35 mouse cellular contexts compared by ENCODE assay signal in the genomic region with DNA sequence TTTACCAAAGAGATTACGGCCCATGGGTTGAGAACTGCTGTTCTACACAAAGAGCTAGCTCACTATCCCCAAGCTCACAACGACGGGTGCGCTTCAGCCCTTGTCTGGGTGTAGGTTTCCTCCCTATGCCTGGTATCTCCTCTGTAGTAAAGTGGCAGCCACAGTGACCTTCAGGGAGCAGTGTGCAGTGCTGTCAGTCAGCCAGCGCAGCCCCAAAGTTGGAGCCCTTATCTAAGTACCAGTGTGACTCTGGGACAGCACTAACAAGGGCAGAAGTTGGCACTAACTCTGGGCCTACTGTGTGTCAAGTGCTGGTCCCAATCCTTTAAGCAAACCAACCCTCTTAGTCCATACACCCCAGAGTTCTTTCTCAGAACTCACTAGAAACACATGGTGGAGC. TPM values are rescaled to one million over a fixed set of nuclear protein-coding genes. Genes with fewer than 3 reads are reported as not detected.
DNase-seq lines count a peak whose midpoint lies in the region; ATAC-seq and TF ChIP-seq lines count a peak whose summit lies in the region.
"Had no signal": no experiment of that assay in that cellular context is flagged by ENCODE, and none has a peak within 500 bp of the region (broad histone marks: within the 10 kb centered on the region; RNA-seq: fewer than 3 reads in every experiment).

No protein-coding gene starts in this region.

- intact Hi-C loops in heart, adult 2 months (cut with DNase I), result loop anchor here (5.0 kb wide), 1 partner anchor 37 kb away; the partner anchor contains the start of gene Zfp316
- intact Hi-C loops in heart, postnatal 10 days (cut with DNase I), result loop anchor here (10.0 kb wide), 1 partner anchor 374 kb away; no protein-coding TSS in a partner anchor

- no peaks in the 10 kb centered on the region for H3K9me3 ChIP-seq in heart, embryonic 11.5 days (replicated peaks; ENCODE audit: control insufficient read depth, low read length)
- H3K9me3 ChIP-seq in limb, embryonic 10.5 days (replicated peaks), result no peaks in the 10 kb centered on the region
- H3K9me3 ChIP-seq: embryonic facial prominence, embryonic 10.5 days; embryonic facial prominence, embryonic 15.5 days; forebrain, embryonic 12.5 days; intestine, embryonic 15.5 days; limb, embryonic 13.5 days; megakaryocyte, embryonic 14.5 days; neural tube, embryonic 15.5 days had no signal

- peaks cover 2% of the 10 kb centered on the region; the same call in 1 of the 2 replicates for H3K4me1 ChIP-seq in heart, adult 2 months (ENCODE audit: control insufficient read depth, insufficient read depth, low read length)
- peaks cover 6% of the 10 kb centered on the region for H3K4me1 ChIP-seq in heart, embryonic 11.5 days (ENCODE audit: control insufficient read depth, insufficient read depth, low read length)
- H3K4me1 ChIP-seq in limb, embryonic 10.5 days, result peaks cover 18% of the 10 kb centered on the region

- no peak for TF ChIP-seq CTCF in heart, adult 2 months (IDR thresholded peaks at IDR 0.05)

- H3K4me3 ChIP-seq in heart, adult 2 months, result no peak overlapping the region
- no peak overlapping the region for H3K4me3 ChIP-seq in heart, embryonic 11.5 days (ENCODE audit: low read depth, low read length)
- no peak overlapping the region for H3K4me3 ChIP-seq in limb, embryonic 10.5 days
- H3K4me3 ChIP-seq: embryonic facial prominence, embryonic 10.5 days; embryonic facial prominence, embryonic 15.5 days; forebrain, embryonic 12.5 days; intestine, embryonic 15.5 days; layer of hippocampus, adult 2 months; left cerebral cortex, adult 2 months; limb, embryonic 13.5 days; megakaryocyte, embryonic 14.5 days; neural tube, embryonic 15.5 days had no signal

- TF ChIP-seq POLR2A in heart, adult 2 months (IDR thresholded peaks at IDR 0.05; ENCODE audit: insufficient read depth, low read depth, low read length), result no peak

- no peak for TF ChIP-seq EP300 in heart, adult 2 months (IDR thresholded peaks at IDR 0.05; ENCODE audit: insufficient read depth, low read depth, low read length)

- peaks cover 2% of the 10 kb centered on the region; the same call in 1 of the 2 replicates for H3K36me3 ChIP-seq in heart, adult 2 months (ENCODE audit: control insufficient read depth, insufficient read depth, low read length)
- H3K36me3 ChIP-seq in heart, embryonic 11.5 days (ENCODE audit: control insufficient read depth, insufficient read depth, low read length), result peaks cover 58% of the 10 kb centered on the region
- peaks cover 99% of the 10 kb centered on the region for H3K36me3 ChIP-seq in limb, embryonic 10.5 days

- H3K27me3 ChIP-seq in heart, adult 2 months (ENCODE audit: control insufficient read depth, insufficient read depth, low read length), result no peaks in the 10 kb centered on the region
- no peaks in the 10 kb centered on the region for H3K27me3 ChIP-seq in heart, embryonic 11.5 days (ENCODE audit: control insufficient read depth, insufficient read depth, low read length)
- H3K27me3 ChIP-seq in limb, embryonic 10.5 days (ENCODE audit: low read depth, poor library complexity, severe bottlenecking), result no peaks in the 10 kb centered on the region
- H3K27me3 ChIP-seq: embryonic facial prominence, embryonic 15.5 days; forebrain, embryonic 12.5 days; intestine, embryonic 15.5 days; limb, embryonic 13.5 days; megakaryocyte, embryonic 14.5 days; neural tube, embryonic 15.5 days had no signal

- H3K9ac ChIP-seq in heart, adult 2 months (ENCODE audit: low read depth, low read length), result no peak overlapping the region
- H3K9ac ChIP-seq in heart, embryonic 11.5 days (ENCODE audit: low read depth, low read length), result no peak overlapping the region
- H3K9ac ChIP-seq: embryonic facial prominence, embryonic 15.5 days; forebrain, embryonic 12.5 days; forebrain, postnatal 0 days; intestine, embryonic 15.5 days; limb, embryonic 13.5 days; neural tube, embryonic 15.5 days had no signal

- no peak overlapping the region for H3K4me2 ChIP-seq in heart, embryonic 11.5 days
- H3K4me2 ChIP-seq: embryonic facial prominence, embryonic 15.5 days; forebrain, embryonic 12.5 days; intestine, embryonic 15.5 days; limb, embryonic 13.5 days; liver, embryonic 11.5 days; neural tube, embryonic 15.5 days had no signal

- peaks cover 5% of the 10 kb centered on the region for H3K79me2 ChIP-seq in heart, adult 2 months (replicated peaks; ENCODE audit: control insufficient read depth, insufficient read depth, low read length)

- WGBS in heart, adult 2 months, result 67% methylated on average over 5 of the region's 5 CpGs
- 80% methylated on average over 5 of the region's 5 CpGs for WGBS in heart, embryonic 11.5 days (ENCODE audit: insufficient replicate concordance)
- 96% methylated on average over 5 of the region's 5 CpGs for WGBS in limb, embryonic 10.5 days

- H3K27ac ChIP-seq in heart, adult 2 months, result peak overlapping the region; percentile 78
- H3K27ac ChIP-seq in heart, embryonic 11.5 days (ENCODE audit: low read depth, low read length), result no peak overlapping the region
- no peak overlapping the region for H3K27ac ChIP-seq in limb, embryonic 10.5 days
- H3K27ac ChIP-seq: embryonic facial prominence, embryonic 10.5 days; embryonic facial prominence, embryonic 15.5 days; forebrain, embryonic 12.5 days; intestine, embryonic 15.5 days; layer of hippocampus, adult 2 months; left cerebral cortex, adult 2 months; limb, embryonic 13.5 days; neural tube, embryonic 15.5 days had no signal

- no peak for ATAC-seq in heart, embryonic 11.5 days (replicated peaks; ENCODE audit: insufficient number of reproducible peaks, low FRiP score, low TSS enrichment)
- ATAC-seq: CD4-positive, CD25-positive, alpha-beta regulatory T cell, adult 4 months; forebrain, postnatal 0 days; hindbrain, embryonic 16.5 days; intestine, embryonic 15.5 days had no signal

- DNase-seq in heart, adult 2 months, result peak; percentile 41 to 72
- DNase-seq in testis, postnatal 14 days (ENCODE audit: low spot score), result peak; percentile 55
- DNase-seq in testis, postnatal 10 days (ENCODE audit: low spot score), result no peak
- DNase-seq in heart, postnatal 10 days, result peak; percentile 58 to 78
- no peak for DNase-seq in natural killer cell, adult 2 months (ENCODE audit: low spot score in 2 of 2)
- DNase-seq in limb, embryonic 10.5 days (ENCODE audit: low spot score), result no peak
- DNase-seq: cerebellum, adult 2 months; cerebellum, postnatal 14 days; forebrain, postnatal 0 days; kidney, adult 2 months; kidney, postnatal 36 days; lung, postnatal 4 days; midbrain, embryonic 14.5 days; retina, postnatal 1 day; right cerebral cortex, postnatal 14 days; thymus, adult 18-20 months; thymus, postnatal 36 days had no signal

RNA-seq across cellular contexts. Expression of gene E130309D02Rik, which starts 6.3 kb away (rescaled TPM):
- total RNA-seq in heart, adult 2 months (2021), result 10 to 100 TPM; 16.9 to 17.5 TPM
- polyA plus RNA-seq in heart, adult 2 months (2012; rRNA removed), result 13.1 and 13.3 TPM in 2 replicates
- polyA plus RNA-seq in heart, embryonic 11.5 days (2014; fragmentation: Nextera tagmentation; extraction: Ambion mirVana), result 19.9 and 25.4 TPM in 2 replicates
- 10 to 100 TPM; 19.2 to 20.0 TPM for total RNA-seq in heart, postnatal 10 days (2021)
- polyA plus RNA-seq in limb, embryonic 10.5 days (2016; fragmentation: Nextera tagmentation; extraction: Ambion mirVana), result 67.3 and 79.0 TPM in 2 replicates

RNA-seq across cellular contexts. Expression of gene Zfp853, which starts 15.4 kb away (rescaled TPM):
- total RNA-seq in heart, adult 2 months (2021), result under 1 TPM; 0.13 to 0.14 TPM
- 0.35 and 0.39 TPM in 2 replicates for polyA plus RNA-seq in heart, adult 2 months (2012; rRNA removed)
- polyA plus RNA-seq in heart, embryonic 11.5 days (2014; fragmentation: Nextera tagmentation; extraction: Ambion mirVana), result not detected in 2 replicates
- under 1 TPM; 0.50 to 0.86 TPM for total RNA-seq in heart, postnatal 10 days (2021)
- 0.06 TPM in 1 of 2 replicates, not detected in the other for polyA plus RNA-seq in limb, embryonic 10.5 days (2016; fragmentation: Nextera tagmentation; extraction: Ambion mirVana)
- total RNA-seq: gastrocnemius, adult 8-10 months; monocyte, adult 5-6 weeks had no signal
- polyA plus RNA-seq: CD4-positive, CD25-positive, alpha-beta regulatory T cell, adult 4 months; embryonic facial prominence, embryonic 10.5 days; hindbrain, embryonic 11.5 days; liver, embryonic 11.5 days; liver, embryonic 16.5 days had no signal

RNA-seq across cellular contexts. Expression of gene Zdhhc4, which starts 20.2 kb away (rescaled TPM):
- total RNA-seq in heart, adult 2 months (2021), result 10 to 100 TPM; 26.6 to 26.7 TPM
- polyA plus RNA-seq in heart, adult 2 months (2012; rRNA removed), result 48.4 and 49.7 TPM in 2 replicates
- polyA plus RNA-seq in heart, embryonic 11.5 days (2014; fragmentation: Nextera tagmentation; extraction: Ambion mirVana), result 56.6 and 56.9 TPM in 2 replicates
- 10 to 100 TPM; 34.6 to 39.7 TPM for total RNA-seq in heart, postnatal 10 days (2021)
- 71.9 and 72.5 TPM in 2 replicates for polyA plus RNA-seq in limb, embryonic 10.5 days (2016; fragmentation: Nextera tagmentation; extraction: Ambion mirVana)

RNA-seq across cellular contexts. Expression of gene Zfp316, which starts 39.0 kb away (rescaled TPM):
- 1 to 10 TPM; 4.5 to 5.4 TPM for total RNA-seq in heart, adult 2 months (2021)
- 3.0 and 3.6 TPM in 2 replicates for polyA plus RNA-seq in heart, adult 2 months (2012; rRNA removed)
- polyA plus RNA-seq in heart, embryonic 11.5 days (2014; fragmentation: Nextera tagmentation; extraction: Ambion mirVana), result 0.89 and 1.2 TPM in 2 replicates
- 1 to 10 TPM; 5.0 to 6.3 TPM for total RNA-seq in heart, postnatal 10 days (2021)
- 3.4 and 4.4 TPM in 2 replicates for polyA plus RNA-seq in limb, embryonic 10.5 days (2016; fragmentation: Nextera tagmentation; extraction: Ambion mirVana)

RNA-seq across cellular contexts. Expression of gene Grid2ip, which starts 48.3 kb away (rescaled TPM):
- not detected for total RNA-seq in heart, adult 2 months (2021)
- not detected in 2 replicates for polyA plus RNA-seq in heart, adult 2 months (2012; rRNA removed)
- 0.77 and 1.1 TPM in 2 replicates for polyA plus RNA-seq in heart, embryonic 11.5 days (2014; fragmentation: Nextera tagmentation; extraction: Ambion mirVana)
- not detected for total RNA-seq in heart, postnatal 10 days (2021)
- 0.14 and 0.48 TPM in 2 replicates for polyA plus RNA-seq in limb, embryonic 10.5 days (2016; fragmentation: Nextera tagmentation; extraction: Ambion mirVana)
- total RNA-seq: gastrocnemius, adult 8-10 months; monocyte, adult 5-6 weeks had no signal
- polyA plus RNA-seq: CD4-positive, CD25-positive, alpha-beta regulatory T cell, adult 4 months; gonadal fat pad, adult 2 months; liver, embryonic 16.5 days had no signal

Comparison
In these comparisons a context has a peak if more than half of its experiments do, and no peak if none do; other contexts are left out.
1. DNase-seq: peak in heart, adult 2 months (2 of 2), testis, postnatal 14 days (single experiment) and heart, postnatal 10 days (2 of 2); none in testis, postnatal 10 days (single experiment), natural killer cell, adult 2 months (0 of 2) and limb, embryonic 10.5 days (single experiment).